Mouse (Mus musculus): ENCODE measurements around the gene Polr1d.

Gene Polr1d

DNA sequence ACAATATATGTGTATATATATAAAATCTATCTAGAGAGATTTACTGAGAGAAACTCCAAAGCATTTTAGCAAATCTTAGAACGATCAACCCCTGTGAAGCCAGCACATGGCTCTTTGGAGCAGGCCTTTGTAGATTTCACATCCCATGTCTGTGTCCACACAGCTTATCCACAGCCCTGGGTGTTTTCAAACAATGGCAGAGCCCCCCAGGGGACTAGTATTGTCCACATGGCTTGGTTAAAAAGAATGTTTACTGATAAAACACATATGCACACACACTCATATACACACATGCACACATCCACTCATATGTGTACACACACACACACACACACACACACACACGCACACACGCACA is 58.2 kb downstream of the Polr1d start:
- DNase-seq (ENCODE audit: low spot score in 2 of 2): no peak

DNA sequence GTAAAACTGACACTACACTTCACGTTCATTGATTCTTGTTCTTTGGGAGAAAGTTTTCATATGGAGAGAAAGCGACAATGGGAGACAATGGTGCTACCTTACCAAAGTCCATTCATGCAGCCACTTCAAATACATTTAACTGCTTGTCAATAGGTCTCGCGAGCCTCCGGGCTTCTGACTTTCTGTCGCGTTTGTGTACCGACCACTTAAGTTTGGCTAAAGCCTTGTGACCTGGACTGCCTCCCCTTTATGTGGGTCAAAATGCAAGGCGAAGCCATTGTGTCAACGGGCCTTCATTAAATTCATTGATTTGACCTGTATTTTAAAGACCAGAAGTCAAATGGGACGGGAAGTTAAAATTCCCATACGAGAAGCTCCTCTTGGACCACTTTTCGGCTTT is 59.1 kb downstream of the Polr1d start:
- DNase-seq (ENCODE audit: low spot score in 2 of 2): no peak

DNA sequence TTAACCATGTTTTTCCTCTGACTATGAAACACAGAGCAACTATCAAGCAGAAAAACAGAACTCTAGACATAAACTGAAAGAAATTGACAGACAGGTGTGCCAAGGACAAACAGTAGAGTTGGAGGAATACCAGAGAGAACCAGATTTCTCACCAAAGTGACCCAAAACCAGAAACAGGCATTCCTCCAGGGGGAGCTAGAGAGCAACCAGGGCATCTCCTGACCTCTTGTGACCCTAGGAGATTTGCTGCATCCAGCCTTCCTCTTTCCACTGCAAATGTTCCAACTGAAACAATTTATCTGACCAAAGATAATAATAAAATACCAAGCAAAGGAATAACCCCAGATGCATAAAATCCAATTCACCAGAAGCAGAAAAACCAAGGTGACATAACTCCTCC is 70.5 kb downstream of the Polr1d start:
- no peak for DNase-seq (ENCODE audit: low spot score in 2 of 2)

DNA sequence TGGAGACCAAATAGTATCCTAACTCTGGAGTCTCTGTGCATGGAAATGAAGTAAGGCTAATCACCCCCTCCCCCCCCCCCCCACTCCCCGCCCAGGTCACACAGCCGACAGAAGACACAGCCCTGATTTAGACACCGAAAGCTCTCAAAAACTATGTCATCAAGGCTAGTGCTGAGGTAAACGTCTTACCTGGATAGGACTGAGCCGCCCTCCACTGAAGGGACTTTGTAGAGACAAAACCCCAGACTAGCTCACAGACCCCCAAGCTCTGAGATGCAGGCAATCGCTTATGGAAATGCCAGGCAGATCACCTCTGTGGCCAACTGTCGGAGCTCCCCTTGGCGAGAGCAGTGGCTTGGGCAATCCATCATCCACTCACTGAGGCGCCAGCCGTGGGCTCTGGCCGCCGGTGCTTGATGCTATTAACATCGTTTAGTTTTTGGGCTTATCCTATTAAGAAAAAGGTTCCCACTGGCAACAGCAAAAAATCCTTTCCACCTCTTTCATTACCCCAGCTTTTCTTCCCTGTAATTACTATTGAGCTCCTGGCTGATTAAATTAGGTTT is 78.0 kb downstream of the Polr1d start:
- no peak for DNase-seq (ENCODE audit: low spot score in 2 of 2)

DNA sequence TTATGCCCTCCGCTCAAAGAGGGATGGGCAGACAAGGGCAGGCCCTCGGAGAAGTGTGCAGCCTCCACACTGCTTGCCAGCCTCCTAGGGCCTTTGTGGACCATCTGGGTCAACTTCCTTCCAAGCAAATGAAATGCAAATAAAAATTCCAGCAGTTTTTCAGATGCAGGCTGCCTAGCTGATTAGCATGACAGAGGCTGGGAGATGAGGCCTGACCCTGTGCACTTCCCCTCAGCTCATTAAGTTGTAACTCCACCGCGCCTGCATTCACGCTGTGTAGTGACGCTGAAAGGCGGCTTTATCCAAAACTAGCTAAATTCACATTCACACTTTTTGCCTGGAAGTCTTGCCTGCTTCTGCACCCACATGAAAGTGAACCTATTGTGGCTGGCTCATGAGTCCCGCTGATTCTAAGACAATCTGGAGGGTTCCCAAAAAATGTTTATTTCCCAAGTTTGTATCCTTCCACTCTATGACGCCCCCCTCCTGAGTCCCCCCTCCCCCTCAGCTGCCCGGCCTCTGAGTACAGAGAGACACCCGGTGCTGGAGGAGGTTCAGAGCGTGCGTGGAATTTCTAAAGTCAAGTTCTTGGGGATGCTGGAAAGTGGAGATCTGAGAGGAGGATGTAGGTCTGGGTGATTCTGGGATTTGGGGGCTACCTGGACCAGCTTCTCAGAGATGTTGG is 78.7 kb downstream of the Polr1d start:
- no peak for DNase-seq (ENCODE audit: low spot score in 2 of 2)

DNA sequence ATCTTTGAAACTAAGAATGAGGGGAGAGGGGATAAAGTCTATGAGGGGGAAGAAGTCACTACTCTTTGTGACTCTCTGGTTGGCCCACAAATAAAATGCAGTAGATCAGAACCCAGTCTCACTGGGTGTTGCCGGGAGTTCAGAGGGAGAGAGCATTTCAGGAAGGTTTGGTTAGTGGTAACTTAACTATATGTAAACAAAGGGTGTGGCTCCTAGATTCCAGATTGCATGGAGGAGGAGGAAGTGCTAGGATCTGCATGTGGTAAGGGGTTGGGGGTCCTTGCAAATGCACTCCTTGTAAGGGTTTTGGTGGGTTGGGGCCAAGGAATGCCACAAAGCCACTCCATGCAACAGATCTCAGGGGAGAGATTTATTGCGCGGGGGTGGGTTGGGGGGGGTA is 79.5 kb downstream of the Polr1d start:
- DNase-seq (ENCODE audit: low spot score in 2 of 2): no peak

DNA sequence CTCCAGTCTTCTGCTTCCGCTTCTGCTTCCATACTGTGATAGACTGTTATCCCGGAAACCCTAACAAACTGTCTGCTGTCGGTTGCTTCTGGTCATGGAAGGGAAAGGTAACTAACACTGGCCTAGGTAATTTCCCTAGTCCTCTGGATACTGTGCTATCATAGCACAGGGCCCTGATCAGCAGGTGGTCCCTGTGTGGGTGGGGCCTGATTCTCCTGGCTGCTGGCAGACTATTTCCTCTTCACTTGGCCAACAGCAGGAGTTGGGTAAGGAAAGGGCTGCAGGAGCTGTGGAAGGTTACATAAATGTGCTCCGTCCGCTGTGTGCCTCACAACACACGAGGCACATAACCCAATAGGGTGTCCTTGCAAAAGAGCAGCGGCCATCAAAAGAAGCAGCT is 80.6 kb downstream of the Polr1d start:
- DNase-seq (ENCODE audit: low spot score in 2 of 2): no peak

DNA sequence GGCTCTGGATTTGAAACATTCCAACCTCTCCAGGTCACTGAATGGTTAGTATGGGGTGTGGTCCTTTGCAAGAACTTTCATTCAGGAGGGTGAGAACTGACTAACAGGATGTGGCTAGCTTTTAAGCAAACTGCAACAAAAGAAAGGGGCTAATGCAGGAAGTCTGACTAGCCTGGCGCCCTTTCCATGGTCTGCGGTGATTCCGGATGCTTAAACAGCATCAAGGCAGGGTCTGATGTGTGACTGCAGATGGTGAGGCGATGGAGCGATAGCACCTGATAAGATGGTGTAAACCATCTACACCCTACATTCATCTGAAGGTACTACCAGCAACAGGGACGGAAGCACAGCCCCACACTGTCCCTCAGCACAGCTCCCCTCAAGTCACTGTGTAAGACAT is 82.5 kb downstream of the Polr1d start:
- no peak for DNase-seq (ENCODE audit: low spot score in 2 of 2)

DNA sequence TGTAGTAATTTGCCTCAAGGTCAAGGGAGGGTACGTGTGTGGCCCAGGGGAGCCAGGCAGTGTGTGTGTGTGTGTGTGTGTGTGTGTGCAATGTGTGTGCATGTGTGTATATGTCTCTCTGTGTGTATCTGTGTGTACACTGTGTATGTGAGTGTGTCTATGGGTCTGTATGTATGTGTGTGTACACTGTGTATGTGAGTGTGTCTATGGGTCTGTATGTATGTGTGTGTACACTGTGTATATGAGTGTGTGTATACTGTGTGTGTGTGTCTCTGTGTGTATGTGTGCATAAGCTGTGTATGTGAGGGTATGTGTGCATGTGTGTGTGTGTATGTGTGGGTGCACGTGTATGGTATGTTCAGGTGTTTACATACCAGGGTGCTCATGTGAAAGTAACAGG is 82.9 kb downstream of the Polr1d start:
- no peak for DNase-seq (ENCODE audit: low spot score in 2 of 2)

Measured in right cerebral cortex, postnatal 36 days (tissue).